Mouse (Mus musculus) layer of hippocampus, adult 18-20 months (tissue): ENCODE data around the gene Tnrc6b. TPM values are rescaled to one million over a fixed set of nuclear protein-coding genes. Genes with fewer than 3 reads are reported as not detected.
"Not testable (repeated sequence)": the region's sequence is repeated elsewhere in the genome, so short reads cannot be mapped to it uniquely, and the experiment has no call there.

Experiments
- DNase-seq, 2 experiments: peaks; one replicate each; pipeline ENCODE4 v3.0.0; 2022; ENCODE audit warnings: low spot score in 2 of 2
- total RNA-seq, 2 experiments: library from RNA; stranded (reverse); gene quantifications; 2 replicates each; pipeline ENCODE4 v1.2.3; 2021

The Tnrc6b gene
- total RNA-seq, 2 experiments from 2014 or later = 95.8 to 113 TPM

- not testable (repeated sequence) for DNase-seq
These were observed 24.6 kb downstream of the Tnrc6b start for GRCm38 (mm10) chr15:80735708-80736107.

- no peak for DNase-seq
These were observed 25.4 kb downstream of the Tnrc6b start for GRCm38 (mm10) chr15:80736553-80736952.

GRCm38 (mm10) chr15:80738244-80738643, 27.1 kb downstream of the Tnrc6b start:
- DNase-seq = no peak

GRCm38 (mm10) chr15:80739972-80740371, 28.9 kb downstream of the Tnrc6b start:
- no peak for DNase-seq

- DNase-seq = no peak
These were observed 30.7 kb downstream of the Tnrc6b start for GRCm38 (mm10) chr15:80741836-80742235.

GRCm38 (mm10) chr15:80742991-80743474, 31.9 kb downstream of the Tnrc6b start:
- no peak for DNase-seq

DNA sequence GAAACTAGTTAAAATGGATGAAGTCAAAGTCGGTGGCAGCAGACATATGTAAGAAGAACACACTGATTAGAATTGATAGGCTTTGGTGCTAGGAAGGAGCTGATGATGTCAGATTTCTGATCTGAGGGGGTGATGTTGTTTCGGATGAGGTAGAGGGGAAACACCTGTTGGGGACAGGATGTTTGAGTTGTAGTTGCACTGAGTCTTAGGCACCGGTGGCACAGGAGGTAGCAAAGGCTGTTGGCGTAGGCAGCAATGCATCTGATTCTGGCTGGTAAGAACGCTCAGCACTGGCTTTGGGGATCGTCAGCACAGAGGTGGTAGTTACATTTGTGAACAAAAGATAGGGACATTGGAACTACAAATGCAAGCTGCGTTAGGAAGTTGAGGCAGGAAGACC, 32.5 kb downstream of the Tnrc6b start:
- no peak for DNase-seq

- DNase-seq = no peak
These were observed 33.7 kb downstream of the Tnrc6b start for GRCm38 (mm10) chr15:80744667-80745422.

DNA sequence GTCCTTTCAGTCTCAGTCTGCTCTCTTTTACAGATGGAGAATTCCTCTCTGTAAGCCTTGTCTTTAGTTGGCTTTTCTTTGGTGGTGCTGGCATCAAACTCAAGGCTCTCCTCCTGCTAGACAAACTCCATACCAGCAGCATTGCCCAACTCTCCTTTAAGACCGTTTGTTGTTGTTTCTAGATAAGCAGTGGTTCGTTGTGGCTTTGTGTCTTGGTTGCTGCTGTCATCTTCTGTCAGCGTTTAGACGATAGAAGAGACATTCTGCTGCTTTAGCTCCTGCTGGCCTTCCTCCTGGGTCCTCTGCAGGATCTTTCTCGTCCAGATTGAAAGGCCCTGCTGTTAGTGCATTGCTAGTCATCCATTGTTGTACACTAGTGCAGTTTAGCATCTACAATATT, 37.9 kb downstream of the Tnrc6b start:
- DNase-seq = no peak

DNA sequence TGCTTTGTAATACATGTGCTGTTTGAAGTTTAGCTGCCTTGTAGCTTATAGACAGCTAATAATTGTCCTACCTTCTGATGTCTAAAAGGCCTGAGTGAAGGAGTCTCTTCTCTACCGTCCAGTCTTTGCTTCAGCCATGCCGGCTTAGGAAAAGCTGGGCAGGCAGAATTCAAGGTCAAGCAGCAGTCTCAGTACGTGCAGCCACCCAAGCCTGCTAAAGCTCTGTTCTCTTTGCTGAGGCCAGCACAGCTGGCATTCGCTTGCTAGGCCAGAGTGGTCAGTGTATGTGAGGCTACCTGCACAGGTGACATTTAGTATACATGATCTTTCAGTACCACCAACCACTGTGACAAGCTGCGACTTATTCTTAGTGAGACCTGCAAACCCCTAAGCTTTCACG, 42.2 kb downstream of the Tnrc6b start:
- no peak for DNase-seq

GRCm38 (mm10) chr15:80754103-80754502, 43.0 kb downstream of the Tnrc6b start:
- DNase-seq = no peak

DNA sequence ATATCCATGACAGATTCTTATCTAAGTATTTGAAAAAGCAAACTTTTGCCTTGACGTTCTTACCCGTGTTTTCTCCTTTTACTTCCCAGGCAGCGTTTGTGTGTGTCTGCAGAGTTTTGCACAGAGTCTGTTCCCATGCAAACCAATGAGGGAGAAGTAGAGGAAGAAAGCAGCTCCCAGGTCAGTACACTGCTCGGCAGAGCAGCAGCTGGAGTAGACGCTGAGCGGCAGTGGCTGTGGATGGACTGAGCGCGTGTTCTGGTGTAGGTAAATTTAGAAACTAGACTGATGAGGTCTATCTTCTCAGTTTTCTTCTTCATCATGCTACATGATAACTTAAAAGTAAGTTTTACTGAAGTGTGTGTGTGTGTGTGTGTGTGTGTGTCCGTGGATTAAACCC, 48.3 kb downstream of the Tnrc6b start:
- DNase-seq = no peak

DNA sequence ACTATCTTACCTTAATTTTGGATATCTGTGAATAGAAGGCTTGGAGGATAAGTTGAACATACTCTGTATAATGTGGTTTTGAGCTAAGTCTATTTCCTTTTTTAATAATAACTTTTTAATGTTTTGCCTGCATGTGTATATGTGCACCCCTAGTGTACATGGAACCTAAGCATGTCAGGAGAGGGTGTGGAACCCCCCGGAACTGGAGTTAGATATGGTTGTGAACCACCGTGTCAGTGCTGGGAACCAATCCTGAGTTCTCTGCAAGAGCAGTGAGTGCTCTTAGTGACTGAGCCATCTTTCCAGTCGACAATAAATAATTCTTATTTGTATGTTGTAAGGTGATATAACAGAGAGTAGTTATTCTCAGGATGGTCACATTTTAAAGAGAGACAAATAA, 49.4 kb downstream of the Tnrc6b start:
- no peak for DNase-seq

DNA sequence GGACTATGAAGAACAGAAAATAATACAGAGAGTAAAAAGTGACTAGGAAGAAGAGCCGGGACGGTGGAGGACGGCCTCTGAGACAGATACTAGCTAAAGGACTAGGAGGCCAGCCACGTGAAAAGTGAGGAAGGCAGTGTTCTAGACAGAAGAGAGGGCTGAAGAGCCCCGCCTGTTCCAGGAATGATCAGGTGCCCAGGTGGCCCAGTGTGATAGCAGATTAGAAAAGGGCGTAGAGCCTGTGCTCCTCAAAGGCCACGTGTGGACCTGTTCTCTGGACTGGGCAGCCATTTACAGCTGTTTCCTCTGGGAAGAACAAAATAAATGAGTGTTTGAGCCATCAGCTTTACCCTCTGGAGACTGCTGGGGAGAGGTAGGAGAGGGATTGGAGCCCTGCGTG, 49.8 kb downstream of the Tnrc6b start:
- no peak for DNase-seq

DNA sequence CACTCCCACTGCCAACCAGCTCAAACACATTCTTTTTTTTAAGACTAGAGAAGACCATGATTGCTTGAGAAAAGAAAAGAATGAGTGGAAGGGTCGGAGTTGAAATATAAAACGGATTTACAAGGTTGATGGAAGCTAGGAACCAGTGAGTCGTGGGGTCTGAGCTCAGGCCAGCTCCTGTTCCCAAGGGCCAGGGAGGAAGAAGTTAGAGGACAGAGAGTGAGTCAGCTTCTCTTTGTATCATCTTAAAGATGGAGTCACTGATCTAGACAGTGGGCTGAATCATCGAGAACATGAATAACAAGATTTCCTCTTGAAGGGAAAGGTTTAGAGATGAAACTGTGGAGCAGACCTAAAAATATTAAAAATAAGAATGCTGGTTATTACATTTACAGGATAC, 51.5 kb downstream of the Tnrc6b start:
- DNase-seq = no peak

DNA sequence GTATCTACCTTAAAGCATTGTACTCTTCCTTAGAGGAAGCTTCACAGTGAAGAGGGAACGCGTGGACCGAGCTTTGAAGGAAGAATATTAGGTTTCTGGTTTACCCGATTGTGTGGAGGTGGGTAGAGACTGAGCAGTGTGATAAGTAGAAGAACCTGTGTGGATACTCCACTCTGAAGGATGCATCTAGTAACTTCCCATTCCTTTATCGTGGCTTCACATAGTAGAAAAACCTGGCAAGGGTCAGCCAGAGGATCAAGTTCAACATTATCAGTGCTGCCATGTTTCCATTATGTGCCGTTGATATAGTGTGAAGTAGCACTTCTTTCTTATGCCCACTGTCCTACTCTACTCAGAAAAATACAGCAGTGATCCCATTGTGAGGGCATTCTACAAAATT, 53.6 kb downstream of the Tnrc6b start:
- no peak for DNase-seq

- no peak for DNase-seq
These were observed 54.3 kb downstream of the Tnrc6b start for GRCm38 (mm10) chr15:80765381-80765780.

GRCm38 (mm10) chr15:80768216-80768615, 57.1 kb downstream of the Tnrc6b start:
- DNase-seq = peak in 1 of 2 experiments; percentile 13

DNA sequence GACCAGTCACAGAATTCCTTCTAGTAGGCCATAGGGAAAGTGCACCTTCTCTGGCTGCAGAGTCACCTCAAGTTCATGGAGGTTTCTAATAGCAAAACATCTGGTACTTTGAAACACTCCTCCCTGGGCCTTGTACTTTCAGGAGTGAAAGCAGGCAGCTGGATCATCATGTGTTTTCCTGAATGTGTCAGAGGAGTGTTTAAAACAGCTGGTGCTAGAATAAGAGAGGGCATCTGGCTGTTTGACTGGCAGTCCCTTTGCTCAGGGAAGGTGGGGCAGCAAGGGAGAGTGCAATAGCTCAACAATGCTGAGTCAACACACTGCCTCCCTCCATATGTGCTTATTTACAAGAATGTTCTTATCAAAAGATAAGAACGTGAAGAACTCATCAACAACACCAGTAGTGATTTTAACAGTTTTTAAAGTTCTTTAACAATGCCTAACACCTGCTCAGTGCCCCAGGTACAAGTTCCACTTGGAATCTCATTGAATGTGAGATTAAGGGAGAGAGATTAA, 60.9 kb downstream of the Tnrc6b start:
- DNase-seq = no peak

DNA sequence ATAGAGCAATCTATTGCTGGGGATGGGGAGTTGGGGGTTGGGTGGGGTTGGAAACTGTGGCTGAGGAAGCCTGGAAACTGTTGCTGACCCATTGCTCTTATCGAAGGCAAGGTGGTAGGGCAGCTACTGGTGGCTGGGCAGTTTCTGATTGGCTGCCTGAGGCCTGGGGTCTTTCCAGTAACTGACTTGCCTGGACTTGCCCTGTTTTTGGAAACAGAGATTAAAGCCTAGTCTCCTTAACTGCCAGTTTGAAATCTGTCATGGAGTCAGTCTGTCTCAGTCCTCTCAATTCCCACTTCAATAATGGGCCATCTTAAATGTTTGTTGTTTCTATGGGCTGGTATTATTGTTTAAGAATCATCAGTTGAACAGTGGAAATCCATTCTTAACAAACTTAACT, 63.6 kb downstream of the Tnrc6b start:
- DNase-seq = no peak

GRCm38 (mm10) chr15:80779006-80779405, 67.9 kb downstream of the Tnrc6b start:
- DNase-seq = no peak

DNA sequence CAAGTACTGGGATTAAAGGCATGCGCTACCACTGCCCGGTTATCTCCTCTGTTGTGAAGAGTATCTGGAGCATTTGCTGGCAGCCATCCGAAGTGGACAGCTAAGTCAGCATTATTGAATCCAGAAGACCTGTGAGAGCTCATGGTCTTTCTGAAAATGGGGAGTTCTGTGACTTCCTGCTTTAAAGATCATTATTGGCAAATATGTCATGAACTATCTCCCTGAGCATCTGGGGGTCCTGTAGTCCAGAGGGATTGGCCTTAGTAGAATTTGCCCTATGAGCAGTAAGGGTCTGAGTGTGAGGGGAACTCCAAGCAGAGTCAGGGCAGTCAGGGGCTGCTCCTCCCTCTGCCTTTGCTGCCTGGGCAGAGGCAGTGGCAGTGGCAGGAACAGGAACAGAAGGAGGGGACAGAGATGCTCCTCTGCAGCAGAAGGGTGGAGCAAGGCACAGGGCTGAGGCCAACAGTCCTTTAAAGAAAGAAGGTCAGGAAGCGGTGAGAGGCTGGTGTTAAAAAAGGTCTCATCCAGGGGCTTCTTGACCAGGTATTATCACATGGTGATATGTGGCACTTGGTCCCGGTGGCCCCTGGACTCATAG, 69.1 kb downstream of the Tnrc6b start:
- no peak for DNase-seq
